Mouse (Mus musculus): Measurements from ENCODE around the gene Usp29.

- TF ChIP-seq CTCF (conservative IDR thresholded peaks at IDR 0.05; ENCODE audit: low read length) (no peak), POU5F1 (IDR thresholded peaks at IDR 0.05; ENCODE audit: borderline replicate concordance, low read length) (no peak)
Observed at GRCm38 (mm10) chr7:6708451-6709180, 21.8 kb upstream of the Usp29 start.
